Mouse (Mus musculus): ENCODE data around the gene Rps19bp1. TPM values are rescaled to one million over a fixed set of nuclear protein-coding genes. Genes with fewer than 3 reads are reported as not detected.

Rps19bp1 gene
- polyA plus RNA-seq (2012; rRNA removed) = 64.5 and 65.5 TPM in 2 replicates

DNA sequence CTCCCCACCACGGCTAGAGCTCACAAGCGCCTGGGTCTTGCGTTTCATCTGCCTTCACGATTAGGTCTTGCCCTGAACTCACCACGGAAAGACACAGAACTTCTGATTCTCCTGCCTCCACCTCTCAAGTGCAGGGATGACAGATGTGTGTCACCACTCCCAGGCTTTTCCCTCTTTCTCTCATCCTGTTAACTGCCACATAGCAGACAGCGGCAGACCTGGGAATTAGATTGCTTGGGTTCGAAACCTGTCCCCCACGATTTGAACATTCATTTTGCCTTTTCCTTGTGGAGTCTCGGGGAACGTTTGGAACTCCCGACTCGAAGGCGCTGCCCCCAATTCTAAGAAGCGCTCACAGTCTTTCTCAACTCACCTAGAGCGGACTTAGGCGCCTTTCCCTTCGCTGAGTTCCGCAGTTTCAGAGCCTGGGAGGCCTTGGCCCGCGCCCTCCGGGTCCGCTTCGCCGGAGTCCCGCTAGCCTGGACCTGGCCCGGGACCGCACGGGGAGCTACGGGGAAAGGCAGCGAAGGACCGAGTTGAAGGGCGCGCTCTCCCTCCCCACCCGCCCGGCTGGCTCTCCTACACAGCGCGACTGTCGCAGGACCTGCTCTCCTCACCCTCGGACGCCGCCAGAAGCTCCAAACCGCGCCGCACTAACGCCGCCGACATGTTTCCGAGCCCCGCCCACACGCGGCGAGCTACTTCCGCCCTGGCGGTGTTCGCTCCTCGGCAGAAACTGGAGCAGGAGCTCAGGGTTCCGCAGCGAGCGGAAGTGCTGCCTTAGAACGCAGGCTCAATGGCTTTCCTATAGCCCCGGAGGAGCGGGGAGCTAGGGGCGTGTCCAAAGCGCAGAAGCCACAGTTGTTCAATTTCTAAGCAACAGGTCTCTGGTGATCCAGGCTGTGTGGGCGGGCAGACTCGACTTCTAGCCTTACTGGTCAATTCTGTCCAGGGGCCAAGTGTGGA is at the start of gene Rps19bp1:
Gene Rps19bp1 (minus strand): TSS at position 706 of the 966 bp plus-strand sequence.

DNA sequence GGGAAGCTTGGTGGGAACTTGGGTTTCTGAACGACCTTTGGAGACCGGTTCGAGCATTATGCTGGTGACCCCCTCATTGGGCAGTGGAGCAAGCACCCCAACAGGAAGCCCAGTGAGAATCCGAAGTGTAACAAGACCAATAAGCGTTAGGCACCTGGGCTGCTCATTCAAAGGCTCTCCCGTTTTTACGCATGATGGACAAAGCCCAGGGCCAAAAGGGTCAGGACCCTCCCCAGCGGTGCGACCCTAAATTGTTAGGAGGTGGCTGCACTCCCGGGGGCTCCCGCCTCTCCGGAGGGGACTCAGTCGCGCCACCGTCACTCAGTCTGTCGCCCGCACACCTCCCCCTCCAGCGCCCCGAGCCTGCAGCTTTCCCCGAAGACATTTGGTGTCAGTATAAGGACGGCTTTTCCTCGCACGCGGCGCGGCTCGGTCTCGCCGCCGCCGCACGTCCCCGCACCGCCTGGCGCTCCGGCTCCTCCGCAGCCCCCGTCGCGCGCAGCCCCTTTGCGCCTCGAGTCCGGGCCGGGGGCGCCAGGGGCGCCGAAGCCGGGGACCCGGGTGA is 22.8 kb upstream of the Rps19bp1 start, which contains the start of gene Cacna1i:
Gene Cacna1i (plus strand): TSS at position 388 of the 565 bp plus-strand sequence.

GRCm38 (mm10) chr15:80254847-80255645 is 9.1 kb downstream of the Rps19bp1 start, which contains the start of gene Atf4:
Gene Atf4 (plus strand): TSS chr15:80255184.

GRCm38 (mm10) chr15:80235535-80235934 is 28.6 kb downstream of the Rps19bp1 start, which contains the start of gene AC140267.1:
Gene AC140267.1 (plus strand): TSS chr15:80235835.

GRCm38 (mm10) chr15:80233733-80234509 is 30.2 kb downstream of the Rps19bp1 start, which contains the start of gene Mief1:
Gene Mief1 (plus strand): TSS chr15:80234018.

Other genes with a start within 250 kb of the Rps19bp1 start
- 15.5 and 16.1 TPM in 2 replicates for gene Pdgfb, start 249.3 kb downstream of the Rps19bp1 start, polyA plus RNA-seq (2012; rRNA removed)
- 105 TPM in 2 replicates for gene Syngr1, start 173.0 kb downstream of the Rps19bp1 start, polyA plus RNA-seq (2012; rRNA removed)
- gene Rpl3, start 172.4 kb downstream of the Rps19bp1 start, polyA plus RNA-seq (2012; rRNA removed) = 1,019 and 1,030 TPM in 2 replicates
- gene Tab1, start 131.2 kb downstream of the Rps19bp1 start, polyA plus RNA-seq (2012; rRNA removed) = 38.0 and 41.0 TPM in 2 replicates
- gene Mgat3, start 90.6 kb downstream of the Rps19bp1 start, polyA plus RNA-seq (2012; rRNA removed) = 58.1 and 59.4 TPM in 2 replicates
- 12.3 and 13.4 TPM in 2 replicates for gene Mief1, start 30.3 kb downstream of the Rps19bp1 start, polyA plus RNA-seq (2012; rRNA removed)
- gene AC140267.1, start 28.5 kb downstream of the Rps19bp1 start, polyA plus RNA-seq (2012; rRNA removed) = not detected in 2 replicates
- gene Atf4, start 9.1 kb downstream of the Rps19bp1 start, polyA plus RNA-seq (2012; rRNA removed) = 247 and 262 TPM in 2 replicates
- 6.5 and 8.1 TPM in 2 replicates for gene Cacna1i, start 22.9 kb upstream of the Rps19bp1 start, polyA plus RNA-seq (2012; rRNA removed)